Mouse (Mus musculus) limb, embryonic 14.5 days (tissue): ENCODE measurements around the gene A130010J15Rik. TPM values are rescaled to one million over a fixed set of nuclear protein-coding genes. Genes with fewer than 3 reads are reported as not detected.
A peak's percentile ranks its signal among the peaks of the same experiment; 100 is the strongest.

ENCODE experiments used
- ATAC-seq: fragments of 200-750 bp; cut with Nextera tagmentation; 2 replicates; pipeline ENCODE4 v1.8.0; 2017; ENCODE audit warnings: low read depth, moderate number of reproducible peaks, moderate TSS enrichment; ENCODE audit not compliant: low FRiP score
- DNase-seq: peaks from one replicate; pipeline ENCODE4 v3.0.0-alpha.2; 2015; ENCODE audit warnings: low spot score
- H3K27ac ChIP-seq: fragments of 300-500 bp; sonication (generic); replicated peaks from 2 replicates; pipeline ENCODE4 v1.5.1; 2014; ENCODE audit warnings: low read depth, mild to moderate bottlenecking, low read length, moderate library complexity, mixed read lengths
- H3K27me3 ChIP-seq: fragments of 300-500 bp; sonication (generic); 2 replicates; pipeline ENCODE4 v1.6.1; 2014; ENCODE audit warnings: low read length, mixed read lengths; ENCODE audit not compliant: control insufficient read depth, insufficient read depth
- H3K36me3 ChIP-seq: fragments of 300-500 bp; sonication (generic); 2 replicates; pipeline ENCODE4 v1.6.1; 2014; ENCODE audit warnings: mild to moderate bottlenecking, low read length, moderate library complexity, mixed read lengths; ENCODE audit not compliant: control insufficient read depth, insufficient read depth
- H3K4me1 ChIP-seq: fragments of 300-500 bp; sonication (generic); 2 replicates; pipeline ENCODE4 v1.6.1; 2014; ENCODE audit warnings: antibody characterized with exemption, low read length, mixed read lengths; ENCODE audit not compliant: control insufficient read depth, insufficient read depth
- H3K4me2 ChIP-seq: fragments of 300-500 bp; sonication (generic); replicated peaks from 2 replicates; pipeline ENCODE4 v1.6.1; 2014; ENCODE audit warnings: low read depth, mild to moderate bottlenecking, low read length, moderate library complexity; ENCODE audit not compliant: severe bottlenecking
- H3K4me3 ChIP-seq: fragments of 300-500 bp; sonication (generic); replicated peaks from 2 replicates; pipeline ENCODE4 v1.5.1; 2014; ENCODE audit warnings: low read length
- H3K9ac ChIP-seq: fragments of 300-500 bp; sonication (generic); 2 replicates; pipeline ENCODE4 v1.6.1; 2014; ENCODE audit warnings: mild to moderate bottlenecking, low read depth, low read length, moderate library complexity; ENCODE audit not compliant: severe bottlenecking
- H3K9me3 ChIP-seq: fragments of 300-500 bp; sonication (generic); 2 replicates; pipeline ENCODE4 v1.6.1; 2016; ENCODE audit warnings: low read length; ENCODE audit not compliant: control insufficient read depth
- POLR2A ChIP-seq: fragments of 200-500 bp; IDR thresholded peaks from 2 replicates; pipeline ENCODE4 v1.8.0; 2012; ENCODE audit warnings: inconsistent platforms, mild to moderate bottlenecking, moderate library complexity, borderline replicate concordance; ENCODE audit not compliant: insufficient read depth, insufficient read length; ENCODE audit errors: extremely low read depth
- WGBS: fragments of 180-500 bp; shearing (Covaris S2); extraction: QIAGEN DNeasy Blood & Tissue Kit; methylation state at CpG from one replicate; pipeline ENCODE4 v1.1.7; 2014; 5-methylcytosine and 5-hydroxymethylcytosine counted together
- polyA plus RNA-seq, 2 experiments: library from polyadenylated mRNA; depleted of rRNA in 1 of 2; stranded (reverse) in 1 of 2; unstranded in 1 of 2; fragments of >200 nt; fragmentation: Nextera tagmentation in 1 of 2; extraction: Ambion mirVana in 1 of 2; gene quantifications; 2 replicates each; pipeline versions ENCODE4 v1.2.1 to v1.2.3; 2012 to 2014

Gene A130010J15Rik
- polyA plus RNA-seq, 2 experiments = 9.6 to 15.1 TPM

- no peak overlapping the region for H3K4me2 ChIP-seq
- H3K9ac ChIP-seq = no peak overlapping the region
- H3K27me3 ChIP-seq = no peaks in the 10 kb centered on the region
- TF ChIP-seq POLR2A = no peak
- ATAC-seq = no peak
- H3K27ac ChIP-seq = no peak overlapping the region
- H3K4me3 ChIP-seq = no peak overlapping the region
- no peaks in the 10 kb centered on the region for H3K9me3 ChIP-seq
- peaks cover 5% of the 10 kb centered on the region; the same call in 1 of the 2 replicates for H3K4me1 ChIP-seq
- H3K36me3 ChIP-seq = peaks cover 8% of the 10 kb centered on the region
- DNase-seq = no peak
These were observed 35.5 kb upstream of the A130010J15Rik start for GRCm38 (mm10) chr1:193132385-193132784.

GRCm38 (mm10) chr1:193133726-193134125 is 34.1 kb upstream of the A130010J15Rik start:
- ATAC-seq (no peak), DNase-seq (no peak)
- H3K27me3 ChIP-seq = no peaks in the 10 kb centered on the region
- WGBS = 90% methylated on average over 1 of the region's 1 CpGs
- H3K36me3 ChIP-seq = no peaks in the 10 kb centered on the region
- TF ChIP-seq POLR2A = no peak
- no peak overlapping the region for H3K4me3 ChIP-seq
- no peak overlapping the region for H3K9ac ChIP-seq
- H3K9me3 ChIP-seq = no peaks in the 10 kb centered on the region
- H3K27ac ChIP-seq = no peak overlapping the region
- H3K4me2 ChIP-seq = no peak overlapping the region
- peaks cover 5% of the 10 kb centered on the region; the same call in 1 of the 2 replicates for H3K4me1 ChIP-seq

GRCm38 (mm10) chr1:193138087-193138486 is 29.8 kb upstream of the A130010J15Rik start:
- no peak overlapping the region for H3K4me2 ChIP-seq
- 34% methylated on average over 7 of the region's 7 CpGs for WGBS
- TF ChIP-seq POLR2A = no peak
- no peak overlapping the region for H3K4me3 ChIP-seq
- H3K27ac ChIP-seq = no peak overlapping the region
- ATAC-seq (no peak), DNase-seq (no peak)
- H3K36me3 ChIP-seq = no peaks in the 10 kb centered on the region
- H3K9ac ChIP-seq = no peak overlapping the region
- H3K9me3 ChIP-seq = no peaks in the 10 kb centered on the region
- no peaks in the 10 kb centered on the region for H3K27me3 ChIP-seq
- no peaks in the 10 kb centered on the region for H3K4me1 ChIP-seq

- Histone ChIP-seq H3K36me3 (no peaks in the 10 kb centered on the region), H3K4me1 (no peaks in the 10 kb centered on the region), H3K4me2 (no peak overlapping the region), H3K27me3 (no peaks in the 10 kb centered on the region), H3K4me3 (no peak overlapping the region), H3K27ac (no peak overlapping the region), H3K9me3 (no peaks in the 10 kb centered on the region), H3K9ac (no peak overlapping the region)
- WGBS = 39% methylated on average over 3 of the region's 3 CpGs
- no peak for TF ChIP-seq POLR2A
- no peak for ATAC-seq
- DNase-seq = no peak
These were observed 29.2 kb upstream of the A130010J15Rik start for GRCm38 (mm10) chr1:193138669-193139068.

GRCm38 (mm10) chr1:193141118-193141517 is 26.7 kb upstream of the A130010J15Rik start:
- TF ChIP-seq POLR2A = no peak
- no peaks in the 10 kb centered on the region for H3K9me3 ChIP-seq
- H3K9ac ChIP-seq = 0 out of 2 replicates have a peak overlapping the region, but pooled peaks have one; percentile 31
- no peaks in the 10 kb centered on the region for H3K36me3 ChIP-seq
- no peak overlapping the region for H3K4me3 ChIP-seq
- H3K27me3 ChIP-seq = no peaks in the 10 kb centered on the region
- no peaks in the 10 kb centered on the region for H3K4me1 ChIP-seq
- H3K4me2 ChIP-seq = no peak overlapping the region
- peak overlapping the region; percentile 2; the same call in 1 of the 2 replicates for H3K27ac ChIP-seq
- 46% methylated on average over 7 of the region's 7 CpGs for WGBS
- DNase-seq (no peak), ATAC-seq (no peak)
